Mouse (Mus musculus): ENCODE results near the gene Ildr1. TPM values are rescaled to one million over a fixed set of nuclear protein-coding genes. Genes with fewer than 3 reads are reported as not detected.

Gene Ildr1
- polyA plus RNA-seq, 1 experiment from 2014 or later = not detected

DNA sequence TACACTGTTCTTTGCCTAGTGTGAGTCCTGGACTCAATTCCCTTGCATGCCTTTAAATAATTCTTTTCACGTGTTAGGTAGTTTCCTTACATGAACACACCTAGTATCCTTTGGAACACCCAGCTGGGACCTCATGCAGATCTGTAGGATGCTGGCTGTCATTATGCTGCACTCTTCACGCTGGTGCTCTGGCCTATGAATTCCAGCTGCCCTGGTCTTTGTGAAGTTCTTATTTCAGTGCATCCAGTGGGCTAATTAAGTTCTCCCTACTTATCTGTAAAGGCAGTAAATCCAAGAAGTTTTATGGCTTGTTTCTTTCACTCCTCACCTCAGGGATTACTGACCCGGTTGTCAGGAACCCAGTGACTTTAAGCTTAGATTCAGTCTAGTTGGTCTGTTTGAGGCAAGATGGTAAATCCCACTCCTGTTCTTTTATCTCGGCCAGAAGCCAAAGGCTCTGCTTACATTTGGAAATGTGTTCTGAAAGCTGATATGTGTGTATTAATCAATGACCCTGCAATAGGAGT lies 45.7 kb downstream of the Ildr1 start:
- Histone ChIP-seq H3K27me3 (replicated peaks) (no peaks in the 10 kb centered on the region), H3K9me3 (no peaks in the 10 kb centered on the region), H3K4me2 (replicated peaks) (no peak overlapping the region), H3K9ac (no peak overlapping the region), H3K4me3 (no peak overlapping the region), H3K27ac (no peak overlapping the region), H3K36me3 (no peaks in the 10 kb centered on the region), H3K4me1 (no peaks in the 10 kb centered on the region)
- 23% methylated on average over 4 of the region's 4 CpGs for WGBS
- ATAC-seq (ENCODE audit: low FRiP score, low read depth) = no peak

DNA sequence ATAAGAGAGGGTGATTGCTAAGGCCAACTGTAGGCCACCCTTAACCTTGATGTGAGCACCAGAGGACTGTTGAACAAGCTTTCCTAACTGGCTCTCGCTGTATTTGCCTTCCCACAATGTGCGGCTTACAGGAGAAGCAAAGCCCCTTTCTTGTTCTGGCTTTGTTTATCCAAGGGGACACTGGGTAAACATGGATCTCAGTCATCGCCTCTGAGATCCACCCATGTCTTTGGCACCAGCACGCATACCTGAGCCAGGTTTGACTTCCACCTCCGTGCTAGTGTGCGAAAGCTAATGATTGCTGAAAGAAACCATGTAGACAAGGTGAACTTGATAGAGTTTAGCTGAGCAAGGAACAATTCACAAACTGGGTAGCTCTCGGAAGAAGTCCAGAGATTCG lies 49.8 kb downstream of the Ildr1 start:
- WGBS = 92% methylated on average over 8 of the region's 8 CpGs
- H3K4me3 ChIP-seq = no peak overlapping the region
- ATAC-seq (ENCODE audit: low FRiP score, low read depth) = no peak
- H3K4me2 ChIP-seq (replicated peaks) = no peak overlapping the region
- H3K9me3 ChIP-seq = no peaks in the 10 kb centered on the region
- H3K27ac ChIP-seq = no peak overlapping the region
- H3K4me1 ChIP-seq = no peaks in the 10 kb centered on the region
- no peaks in the 10 kb centered on the region for H3K27me3 ChIP-seq (replicated peaks)
- no peaks in the 10 kb centered on the region for H3K36me3 ChIP-seq
- H3K9ac ChIP-seq = no peak overlapping the region

DNA sequence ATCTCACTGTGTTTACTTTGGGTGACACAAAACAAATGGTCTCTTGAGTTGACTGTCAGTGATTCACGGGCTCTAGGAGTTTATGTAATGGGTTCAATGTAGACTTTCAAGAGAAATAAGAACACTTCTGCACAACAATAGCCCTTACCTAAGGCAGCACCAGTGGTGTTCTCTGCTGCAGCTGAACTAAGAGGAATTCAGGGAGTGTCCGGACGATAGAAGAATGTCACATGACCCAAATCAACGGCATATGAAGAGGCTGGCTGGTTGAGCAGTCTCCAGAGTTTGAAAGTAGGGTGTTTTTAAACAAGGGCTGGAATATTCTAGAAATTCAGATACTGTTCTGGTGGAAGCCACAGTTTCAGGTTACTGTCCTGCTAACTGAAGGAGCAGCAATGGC lies 53.3 kb downstream of the Ildr1 start:
- H3K27me3 ChIP-seq (replicated peaks) = no peaks in the 10 kb centered on the region
- no peak overlapping the region for H3K9ac ChIP-seq
- no peaks in the 10 kb centered on the region for H3K36me3 ChIP-seq
- 85% methylated on average over 4 of the region's 4 CpGs for WGBS
- no peak overlapping the region for H3K27ac ChIP-seq
- H3K4me1 ChIP-seq = no peaks in the 10 kb centered on the region
- H3K9me3 ChIP-seq = no peaks in the 10 kb centered on the region
- no peak for ATAC-seq (ENCODE audit: low FRiP score, low read depth)
- no peak overlapping the region for H3K4me2 ChIP-seq (replicated peaks)
- H3K4me3 ChIP-seq = no peak overlapping the region

DNA sequence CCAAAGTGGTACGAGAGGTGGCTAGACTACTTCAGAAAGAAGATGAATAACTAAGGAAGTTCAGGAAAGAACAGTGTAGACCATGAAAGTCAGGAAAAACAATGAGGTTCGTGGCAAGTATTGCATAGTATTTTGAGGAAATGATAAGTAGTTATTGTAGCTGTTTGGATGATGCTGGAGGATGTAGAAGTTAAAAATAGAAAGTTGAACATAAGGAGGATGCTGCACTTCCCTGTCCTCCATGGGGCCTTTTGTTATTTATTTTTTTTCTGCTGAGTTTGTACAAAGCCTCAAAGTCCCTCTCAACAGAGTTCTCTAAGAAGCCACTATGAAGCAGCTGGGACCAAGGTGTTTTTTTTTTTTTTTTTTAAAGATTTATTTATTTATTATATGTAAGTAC lies 54.0 kb downstream of the Ildr1 start:
- no peak overlapping the region for H3K27ac ChIP-seq
- 69% methylated on average over 2 of the region's 2 CpGs for WGBS
- H3K4me1 ChIP-seq = no peaks in the 10 kb centered on the region
- H3K4me3 ChIP-seq = no peak overlapping the region
- H3K4me2 ChIP-seq (replicated peaks) = no peak overlapping the region
- no peaks in the 10 kb centered on the region for H3K9me3 ChIP-seq
- no peak for ATAC-seq (ENCODE audit: low FRiP score, low read depth)
- H3K36me3 ChIP-seq = no peaks in the 10 kb centered on the region
- no peak overlapping the region for H3K9ac ChIP-seq
- no peaks in the 10 kb centered on the region for H3K27me3 ChIP-seq (replicated peaks)

DNA sequence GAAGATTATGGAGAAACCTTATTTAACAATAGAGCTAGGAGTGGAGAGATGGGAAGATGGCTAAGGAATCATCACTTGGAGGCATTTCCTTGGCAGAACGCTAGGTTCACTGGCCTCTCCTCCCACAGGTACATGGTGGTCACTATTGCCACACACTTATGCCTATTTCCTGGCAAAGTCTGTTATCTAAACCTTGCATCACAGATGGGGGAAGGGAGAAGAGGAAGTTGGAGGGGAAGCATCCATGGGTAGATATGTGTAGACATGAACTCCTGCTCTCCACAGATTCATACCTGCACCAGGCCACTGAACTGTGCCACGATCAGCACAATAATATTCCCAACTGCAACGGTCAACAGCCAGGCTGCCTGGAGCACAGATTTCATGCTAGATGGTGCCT lies 58.2 kb downstream of the Ildr1 start:
- 95% methylated on average over 3 of the region's 3 CpGs for WGBS
- no peak overlapping the region for H3K4me2 ChIP-seq (replicated peaks)

DNA sequence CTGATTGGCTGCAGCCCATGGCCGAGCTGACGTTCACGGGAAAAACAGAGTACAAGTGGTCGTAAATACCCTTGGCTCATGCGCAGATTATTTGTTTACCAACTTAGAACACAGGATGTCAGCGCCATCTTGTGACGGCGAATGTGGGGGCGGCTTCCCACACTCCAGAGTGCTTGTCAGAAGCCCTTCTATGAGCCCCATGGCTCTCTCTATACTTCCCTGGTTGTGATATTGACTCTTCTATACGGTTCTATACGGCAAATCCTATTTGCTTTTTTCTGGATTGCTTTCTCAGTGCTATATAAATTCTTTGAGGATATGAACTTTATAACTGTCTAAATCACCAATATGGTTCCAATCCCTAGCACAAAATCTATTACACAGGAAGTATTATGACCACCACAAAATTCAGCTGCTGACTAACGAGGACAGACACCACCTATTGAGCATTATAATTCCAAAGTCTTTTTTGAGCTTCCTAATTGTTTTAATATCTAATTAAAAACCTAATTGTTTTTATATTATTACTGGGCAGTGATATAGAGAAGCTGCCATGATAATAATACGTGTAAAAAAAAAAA lies 76.5 kb downstream of the Ildr1 start:
- Histone ChIP-seq H3K4me1 (no peaks in the 10 kb centered on the region), H3K27me3 (replicated peaks) (no peaks in the 10 kb centered on the region), H3K9ac (no peak overlapping the region), H3K36me3 (no peaks in the 10 kb centered on the region), H3K9me3 (no peaks in the 10 kb centered on the region), H3K4me2 (replicated peaks) (no peak overlapping the region), H3K27ac (no peak overlapping the region), H3K4me3 (no peak overlapping the region)
- no peak for ATAC-seq (ENCODE audit: low FRiP score, low read depth)
- WGBS = 80% methylated on average over 9 of the region's 13 CpGs

More for the DNA sequence above, 58.2 kb downstream of the Ildr1 start:
- ATAC-seq (ENCODE audit: low FRiP score, low read depth) = no peak
- Histone ChIP-seq H3K9me3 (no peaks in the 10 kb centered on the region), H3K27me3 (replicated peaks) (no peaks in the 10 kb centered on the region), H3K9ac (no peak overlapping the region), H3K27ac (no peak overlapping the region), H3K4me1 (no peaks in the 10 kb centered on the region), H3K4me3 (no peak overlapping the region), H3K36me3 (no peaks in the 10 kb centered on the region)

DNA sequence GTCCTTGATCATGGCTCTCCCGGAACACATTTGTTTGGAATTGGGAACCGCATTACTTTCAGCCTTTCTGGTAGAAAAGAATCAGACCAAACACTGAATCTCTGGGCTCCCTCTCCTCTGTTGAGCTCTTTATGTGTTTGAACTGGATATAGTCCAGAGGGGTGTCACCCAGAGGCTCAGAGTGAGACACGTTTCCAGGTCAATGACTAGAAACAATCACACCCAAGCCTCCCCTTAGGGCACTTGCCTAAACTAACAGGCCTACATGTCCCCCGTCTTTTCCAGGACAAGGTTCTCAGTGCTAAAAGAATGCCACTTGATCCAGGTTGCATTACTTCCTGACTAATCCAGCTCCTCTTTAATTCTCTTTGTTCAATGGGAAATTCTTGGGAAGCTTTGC lies 77.1 kb downstream of the Ildr1 start:
- WGBS = 75% methylated on average over 4 of the region's 4 CpGs
- Histone ChIP-seq H3K9ac (no peak overlapping the region), H3K9me3 (no peaks in the 10 kb centered on the region), H3K27ac (no peak overlapping the region), H3K27me3 (replicated peaks) (no peaks in the 10 kb centered on the region), H3K4me3 (no peak overlapping the region), H3K36me3 (no peaks in the 10 kb centered on the region), H3K4me1 (no peaks in the 10 kb centered on the region), H3K4me2 (replicated peaks) (no peak overlapping the region)
- ATAC-seq (ENCODE audit: low FRiP score, low read depth) = no peak

DNA sequence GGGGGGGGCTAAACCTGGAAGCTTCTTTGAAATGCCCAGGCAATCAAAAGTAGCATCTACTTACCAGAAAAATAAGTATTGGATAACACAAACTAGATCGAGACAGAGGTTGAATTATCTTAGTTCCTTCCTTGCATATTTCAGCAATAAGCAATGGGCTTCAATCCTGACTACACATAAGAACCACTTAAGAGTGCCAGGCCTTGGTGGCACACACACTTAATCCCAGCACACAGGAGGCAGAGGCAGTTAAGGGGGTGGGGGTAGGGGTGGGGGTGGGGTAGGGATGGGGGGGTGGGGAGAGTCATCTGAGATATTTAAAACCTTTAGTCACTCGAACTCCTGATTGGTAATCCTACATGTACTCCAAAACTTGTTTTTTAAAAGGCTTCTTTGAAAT lies 77.5 kb downstream of the Ildr1 start:
- no peaks in the 10 kb centered on the region for H3K9me3 ChIP-seq
- H3K4me2 ChIP-seq (replicated peaks) = no peak overlapping the region
- no peaks in the 10 kb centered on the region for H3K36me3 ChIP-seq
- no peak for ATAC-seq (ENCODE audit: low FRiP score, low read depth)
- 88% methylated on average over 2 of the region's 2 CpGs for WGBS
- H3K9ac ChIP-seq = no peak overlapping the region
- H3K4me1 ChIP-seq = no peaks in the 10 kb centered on the region
- H3K4me3 ChIP-seq = no peak overlapping the region
- H3K27ac ChIP-seq = no peak overlapping the region
- no peaks in the 10 kb centered on the region for H3K27me3 ChIP-seq (replicated peaks)

DNA sequence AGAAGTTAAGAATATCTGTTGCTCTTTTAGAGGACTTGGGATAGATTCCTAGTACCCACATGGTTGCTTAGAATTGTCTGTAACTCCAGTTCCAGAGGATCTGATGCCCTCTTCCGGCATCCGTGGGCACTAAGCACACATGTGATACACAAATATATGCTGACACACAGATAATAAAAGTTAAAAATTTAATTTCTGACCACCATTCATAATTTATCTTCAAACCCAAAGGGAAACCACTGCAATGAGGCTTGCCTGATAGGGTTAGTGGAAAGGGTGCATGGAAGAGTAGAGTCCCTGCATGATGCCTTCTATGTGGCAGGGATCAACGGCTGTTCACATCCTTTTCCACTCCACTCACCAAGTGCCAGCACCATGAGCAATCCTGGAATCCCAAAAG lies 77.9 kb downstream of the Ildr1 start:
- no peak overlapping the region for H3K9ac ChIP-seq
- H3K27me3 ChIP-seq (replicated peaks) = no peaks in the 10 kb centered on the region
- no peaks in the 10 kb centered on the region for H3K9me3 ChIP-seq
- H3K4me2 ChIP-seq (replicated peaks) = no peak overlapping the region
- no peaks in the 10 kb centered on the region for H3K4me1 ChIP-seq
- H3K27ac ChIP-seq = no peak overlapping the region
- no peak for ATAC-seq (ENCODE audit: low FRiP score, low read depth)
- H3K36me3 ChIP-seq = no peaks in the 10 kb centered on the region
- H3K4me3 ChIP-seq = no peak overlapping the region
- 90% methylated on average over 3 of the region's 3 CpGs for whole genome bisulfite sequencing

DNA sequence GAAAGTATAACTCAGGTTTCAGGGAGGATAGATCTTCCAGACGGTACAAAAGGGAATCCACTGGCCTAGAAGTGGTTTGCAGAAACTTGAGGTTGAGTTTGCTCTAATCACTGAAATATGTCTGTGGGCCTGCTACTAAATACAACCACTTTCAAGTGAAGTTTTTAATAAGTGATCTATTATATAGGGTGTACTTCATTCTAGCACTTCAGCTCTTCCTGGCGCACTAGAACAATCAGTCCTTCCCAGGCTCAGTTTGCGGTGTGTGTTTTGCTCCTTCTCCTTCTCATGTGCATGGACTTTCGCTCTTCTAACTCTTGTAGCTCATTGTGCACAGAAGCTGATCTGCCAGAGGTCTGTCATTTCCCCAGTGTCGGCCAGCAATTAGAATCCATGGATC lies 79.2 kb downstream of the Ildr1 start:
- 91% methylated on average over 5 of the region's 5 CpGs for WGBS
- no peak for ATAC-seq (ENCODE audit: low FRiP score, low read depth)

DNA sequence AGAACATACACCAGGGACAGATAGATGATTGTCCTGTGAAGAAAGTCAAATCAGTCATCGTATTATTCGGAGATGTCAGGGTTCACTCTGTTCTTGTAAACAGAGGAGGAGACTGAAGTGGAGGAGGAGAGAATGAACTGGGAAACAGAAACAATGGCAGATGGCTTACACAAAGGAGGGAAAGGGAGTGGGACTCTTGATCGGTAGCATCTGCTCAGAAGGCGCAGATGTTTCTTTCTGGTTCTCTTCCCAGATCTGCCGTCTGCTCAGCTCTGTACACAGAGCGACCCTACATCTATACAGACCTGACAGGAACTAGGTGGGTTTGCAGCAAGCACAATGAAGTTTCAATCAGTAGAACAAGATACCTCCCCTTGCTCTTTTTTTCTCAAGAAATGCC lies 81.9 kb downstream of the Ildr1 start:
- WGBS = 76% methylated on average over 6 of the region's 6 CpGs
- no peak for ATAC-seq (ENCODE audit: low FRiP score, low read depth)
- no peak overlapping the region for H3K27ac ChIP-seq
- no peak overlapping the region for H3K9ac ChIP-seq
- no peaks in the 10 kb centered on the region for H3K36me3 ChIP-seq
- no peaks in the 10 kb centered on the region for H3K4me1 ChIP-seq
- H3K27me3 ChIP-seq (replicated peaks) = no peaks in the 10 kb centered on the region
- no peak overlapping the region for H3K4me2 ChIP-seq (replicated peaks)
- no peak overlapping the region for H3K4me3 ChIP-seq
- no peaks in the 10 kb centered on the region for H3K9me3 ChIP-seq

More for the DNA sequence above, 79.2 kb downstream of the Ildr1 start:
- Histone ChIP-seq H3K4me1 (no peaks in the 10 kb centered on the region), H3K27me3 (replicated peaks) (no peaks in the 10 kb centered on the region), H3K27ac (no peak overlapping the region), H3K36me3 (no peaks in the 10 kb centered on the region), H3K4me2 (replicated peaks) (no peak overlapping the region), H3K9me3 (no peaks in the 10 kb centered on the region), H3K9ac (no peak overlapping the region), H3K4me3 (no peak overlapping the region)
